Mouse (Mus musculus): Measurements from ENCODE around the gene Fbxw21.

- TF ChIP-seq EP300 (IDR thresholded peaks at IDR 0.05) (no peak), CTCF (IDR thresholded peaks at IDR 0.05) (no peak)
Observed at GRCm38 (mm10) chr9:109110240-109110639, 51.6 kb downstream of the Fbxw21 start.

Data from lung, postnatal 0 days (tissue).